Mouse (Mus musculus): ENCODE data around the gene Ccdc159. TPM values are rescaled to one million over a fixed set of nuclear protein-coding genes. Genes with fewer than 3 reads are reported as not detected.

Ccdc159 gene
- total RNA-seq (2023; ENCODE audit: inconsistent age) = not detected in 4 replicates

GRCm38 (mm10) chr9:21927208-21927753 lies at the start of gene Ccdc159, which contains the start of gene Tmem205:
Gene Ccdc159 (plus strand): TSS chr9:21927471.
Gene Tmem205 (minus strand): TSS chr9:21927556.

GRCm38 (mm10) chr9:21918035-21918592 lies 9.2 kb upstream of the Ccdc159 start, which contains the start of gene Rab3d:
Gene Rab3d (minus strand): TSS chr9:21918192.

GRCm38 (mm10) chr9:21936692-21937570 lies 9.7 kb downstream of the Ccdc159 start, which contains the start of gene Plppr2:
Gene Plppr2 (plus strand): TSS chr9:21937033.

GRCm38 (mm10) chr9:21955570-21956281 lies 28.5 kb downstream of the Ccdc159 start, which contains the start of gene Swsap1:
Gene Swsap1 (plus strand): TSS chr9:21955755.

GRCm38 (mm10) chr9:21963417-21963816 lies 36.1 kb downstream of the Ccdc159 start, which contains the start of gene Epor:
Gene Epor (minus strand): TSS chr9:21963506.

Other genes starting within 250 kb of the Ccdc159 start
- gene Ldlr, start 204.0 kb upstream of the Ccdc159 start, total RNA-seq (2023; ENCODE audit: inconsistent age) = 12.0 to 21.0 TPM (median 19.3 TPM) in 4 replicates
- gene Spc24, start 167.2 kb upstream of the Ccdc159 start, total RNA-seq (2023; ENCODE audit: inconsistent age) = 1.4 to 4.4 TPM (median 3.2 TPM) in 4 replicates
- gene Kank2, start 128.7 kb upstream of the Ccdc159 start, total RNA-seq (2023; ENCODE audit: inconsistent age) = 0.09 to 0.19 TPM (median 0.10 TPM) in 3 of 4 replicates, not detected in the other
- not detected in 4 replicates for gene Angptl8, start 92.0 kb upstream of the Ccdc159 start, total RNA-seq (2023; ENCODE audit: inconsistent age)
- gene Dock6, start 74.8 kb upstream of the Ccdc159 start, total RNA-seq (2023; ENCODE audit: inconsistent age) = 11.6 to 16.2 TPM (median 12.1 TPM) in 4 replicates
- gene Rab3d, start 9.3 kb upstream of the Ccdc159 start, total RNA-seq (2023; ENCODE audit: inconsistent age) = 3.8 to 5.1 TPM (median 4.2 TPM) in 4 replicates
- 0.67 TPM in 1 of 4 replicates, not detected in the others for gene Tmem205, start 85 bp downstream of the Ccdc159 start, total RNA-seq (2023; ENCODE audit: inconsistent age)
- 0.63 to 1.7 TPM (median 1.1 TPM) in 4 replicates for gene Plppr2, start 9.6 kb downstream of the Ccdc159 start, total RNA-seq (2023; ENCODE audit: inconsistent age)
- gene Swsap1, start 28.3 kb downstream of the Ccdc159 start, total RNA-seq (2023; ENCODE audit: inconsistent age) = 8.1 to 10.0 TPM (median 9.1 TPM) in 4 replicates
- gene Epor, start 36.0 kb downstream of the Ccdc159 start, total RNA-seq (2023; ENCODE audit: inconsistent age) = 0.30 to 0.60 TPM in 2 of 4 replicates, not detected in the others
- gene Rgl3, start 62.0 kb downstream of the Ccdc159 start, total RNA-seq (2023; ENCODE audit: inconsistent age) = 0.19 to 0.21 TPM in 2 of 4 replicates, not detected in the others
- not detected in 4 replicates for gene Ccdc151, start 75.2 kb downstream of the Ccdc159 start, total RNA-seq (2023; ENCODE audit: inconsistent age)
- 66.4 to 85.8 TPM (median 77.1 TPM) in 4 replicates for gene Prkcsh, start 75.3 kb downstream of the Ccdc159 start, total RNA-seq (2023; ENCODE audit: inconsistent age)
- not detected in 4 replicates for gene Elavl3, start 124.6 kb downstream of the Ccdc159 start, total RNA-seq (2023; ENCODE audit: inconsistent age)
- gene Gm49318, start 143.8 kb downstream of the Ccdc159 start, total RNA-seq (2023; ENCODE audit: inconsistent age) = not detected in 4 replicates
- gene Zfp653, start 143.9 kb downstream of the Ccdc159 start, total RNA-seq (2023; ENCODE audit: inconsistent age) = 31.9 to 34.7 TPM (median 32.9 TPM) in 4 replicates
- 18.3 to 23.0 TPM (median 22.1 TPM) in 4 replicates for gene Ecsit, start 158.0 kb downstream of the Ccdc159 start, total RNA-seq (2023; ENCODE audit: inconsistent age)
- gene Cnn1, start 171.7 kb downstream of the Ccdc159 start, total RNA-seq (2023; ENCODE audit: inconsistent age) = 0.21 TPM in 1 of 4 replicates, not detected in the others
- 38.1 to 44.9 TPM (median 41.1 TPM) in 4 replicates for gene Elof1, start 189.7 kb downstream of the Ccdc159 start, total RNA-seq (2023; ENCODE audit: inconsistent age)
- gene Acp5, start 208.2 kb downstream of the Ccdc159 start, total RNA-seq (2023; ENCODE audit: inconsistent age) = 207 to 275 TPM (median 227 TPM) in 4 replicates
- 12.8 to 20.2 TPM (median 16.1 TPM) in 4 replicates for gene Pigyl, start 229.4 kb downstream of the Ccdc159 start, total RNA-seq (2023; ENCODE audit: inconsistent age)

All from B cell, adult (primary cell).